Mouse (Mus musculus): ENCODE measurements at regions not wholly inside any gene's neighbourhood (a gene's known extent, or its start where the extent isn't known, plus 50 kb on each side); places are given as distances from the start of the nearest gene placed in this dataset.

DNA sequence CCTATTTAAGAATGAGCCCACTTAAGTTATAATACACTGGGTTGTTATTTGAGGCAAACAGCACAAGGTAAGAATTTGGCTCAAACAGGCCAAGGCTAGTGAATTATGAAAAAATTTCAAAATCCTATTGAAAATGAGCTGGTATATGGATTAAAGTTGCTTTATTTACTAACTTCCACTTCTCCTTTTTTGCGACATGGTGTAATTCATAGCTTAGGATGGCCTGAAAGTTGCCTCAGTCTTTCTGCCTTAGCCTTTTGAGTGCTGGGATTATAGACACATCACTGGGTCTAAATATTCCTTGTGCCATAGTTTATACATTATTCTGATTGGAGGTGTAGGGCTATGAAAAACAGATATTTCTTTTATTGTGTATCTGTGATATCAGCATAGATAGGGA lies 81.9 kb downstream of the Edem1 start:
- Histone ChIP-seq H3K27ac (no peak overlapping the region), H3K4me3 (ENCODE audit: low read length) (no peak overlapping the region), H3K9ac (replicated peaks; ENCODE audit: low read length) (no peak overlapping the region), H3K4me1 (ENCODE audit: insufficient read depth, low read length) (no peaks in the 10 kb centered on the region), H3K27me3 (ENCODE audit: insufficient read depth, low read length) (no peaks in the 10 kb centered on the region), H3K9me3 (ENCODE audit: low read length) (no peaks in the 10 kb centered on the region), H3K36me3 (ENCODE audit: insufficient read depth, low read length) (no peaks in the 10 kb centered on the region), H3K4me2 (ENCODE audit: low read depth, low read length) (no peak overlapping the region)
- TF ChIP-seq CTCF (IDR thresholded peaks at IDR 0.05; ENCODE audit: low read depth) = no peak
- 97% methylated on average over 1 of the region's 1 CpGs for WGBS
- DNase-seq (ENCODE audit: low spot score) = no peak
- ATAC-seq = no peak

DNA sequence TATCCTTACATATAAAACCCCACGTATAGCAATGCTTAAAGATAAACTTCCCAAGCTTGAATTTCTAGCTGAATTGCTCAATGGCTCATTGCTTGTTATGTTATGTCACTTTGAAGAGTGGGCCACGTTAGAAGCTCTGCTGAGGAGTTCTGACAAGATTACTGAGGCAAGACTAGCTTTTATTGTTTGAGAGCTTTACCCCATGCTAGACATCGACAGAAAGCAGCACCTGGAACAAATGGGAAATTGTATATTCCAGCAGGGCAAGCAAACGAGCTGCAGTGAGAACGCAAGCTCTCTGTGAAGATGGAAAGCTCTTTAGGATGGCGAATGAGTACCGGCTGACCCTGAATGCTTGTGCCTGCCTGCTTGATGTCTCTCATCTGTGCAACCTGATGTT lies 84.1 kb downstream of the Edem1 start:
- TF ChIP-seq CTCF (IDR thresholded peaks at IDR 0.05; ENCODE audit: low read depth) = no peak
- 50% methylated on average over 7 of the region's 7 CpGs for WGBS

GRCm38 (mm10) chr6:108919372-108919913 lies 91.0 kb downstream of the Edem1 start:
- Histone ChIP-seq H3K4me2 (ENCODE audit: low read depth, low read length) (no peak overlapping the region), H3K27ac (no peak overlapping the region), H3K4me1 (ENCODE audit: insufficient read depth, low read length) (no peaks in the 10 kb centered on the region), H3K36me3 (ENCODE audit: insufficient read depth, low read length) (no peaks in the 10 kb centered on the region), H3K27me3 (ENCODE audit: insufficient read depth, low read length) (no peaks in the 10 kb centered on the region), H3K4me3 (ENCODE audit: low read length) (no peak overlapping the region), H3K9me3 (ENCODE audit: low read length) (no peaks in the 10 kb centered on the region), H3K9ac (replicated peaks; ENCODE audit: low read length) (no peak overlapping the region)
- DNase-seq (ENCODE audit: low spot score) (no peak), ATAC-seq (no peak)
- TF ChIP-seq CTCF (IDR thresholded peaks at IDR 0.05; ENCODE audit: low read depth) = no peak
- 25% methylated on average over 2 of the region's 2 CpGs for WGBS

More for the DNA sequence above, 84.1 kb downstream of the Edem1 start:
- Histone ChIP-seq H3K4me1 (ENCODE audit: insufficient read depth, low read length) (no peaks in the 10 kb centered on the region), H3K27me3 (ENCODE audit: insufficient read depth, low read length) (no peaks in the 10 kb centered on the region), H3K9ac (replicated peaks; ENCODE audit: low read length) (no peak overlapping the region), H3K27ac (no peak overlapping the region), H3K4me2 (ENCODE audit: low read depth, low read length) (no peak overlapping the region), H3K9me3 (ENCODE audit: low read length) (no peaks in the 10 kb centered on the region), H3K4me3 (ENCODE audit: low read length) (no peak overlapping the region), H3K36me3 (ENCODE audit: insufficient read depth, low read length) (no peaks in the 10 kb centered on the region)
- DNase-seq (ENCODE audit: low spot score) (no peak), ATAC-seq (no peak)

- Histone ChIP-seq H3K9ac (replicated peaks; ENCODE audit: low read length) (no peak overlapping the region), H3K4me3 (ENCODE audit: low read length) (no peak overlapping the region), H3K27me3 (ENCODE audit: insufficient read depth, low read length) (no peaks in the 10 kb centered on the region), H3K36me3 (ENCODE audit: insufficient read depth, low read length) (no peaks in the 10 kb centered on the region), H3K27ac (no peak overlapping the region), H3K4me1 (ENCODE audit: insufficient read depth, low read length) (no peaks in the 10 kb centered on the region), H3K4me2 (ENCODE audit: low read depth, low read length) (no peak overlapping the region), H3K9me3 (ENCODE audit: low read length) (no peaks in the 10 kb centered on the region)
- WGBS = 93% methylated on average over 3 of the region's 3 CpGs
- DNase-seq (ENCODE audit: low spot score) = no peak
- no peak for TF ChIP-seq CTCF (IDR thresholded peaks at IDR 0.05; ENCODE audit: low read depth)
- ATAC-seq = no peak
Measured at GRCm38 (mm10) chr6:108921181-108921580, 92.7 kb downstream of the Edem1 start.

DNA sequence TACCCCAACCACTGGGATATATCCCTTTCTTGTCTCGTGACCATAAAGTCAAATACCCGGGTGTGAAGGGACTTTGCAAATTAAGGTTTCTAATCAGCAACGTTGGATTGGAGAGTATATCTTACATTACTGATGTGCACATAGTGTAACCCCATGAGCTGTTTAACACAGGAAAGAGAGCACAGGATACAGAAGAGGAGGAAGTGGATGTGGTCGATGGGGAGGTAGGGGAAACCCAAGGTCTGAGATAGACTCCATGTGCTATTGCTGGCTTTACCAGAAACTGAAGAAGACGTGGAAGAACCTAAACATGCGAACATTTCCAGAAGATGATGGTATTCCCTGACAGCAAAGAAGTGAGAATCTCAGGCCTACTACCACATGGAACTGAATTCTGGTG lies 94.1 kb downstream of the Edem1 start:
- no peak for ATAC-seq
- Histone ChIP-seq H3K9ac (replicated peaks; ENCODE audit: low read length) (no peak overlapping the region), H3K4me2 (ENCODE audit: low read depth, low read length) (no peak overlapping the region), H3K27me3 (ENCODE audit: insufficient read depth, low read length) (no peaks in the 10 kb centered on the region), H3K4me1 (ENCODE audit: insufficient read depth, low read length) (no peaks in the 10 kb centered on the region), H3K9me3 (ENCODE audit: low read length) (no peaks in the 10 kb centered on the region), H3K36me3 (ENCODE audit: insufficient read depth, low read length) (no peaks in the 10 kb centered on the region), H3K4me3 (ENCODE audit: low read length) (no peak overlapping the region), H3K27ac (no peak overlapping the region)
- TF ChIP-seq CTCF (IDR thresholded peaks at IDR 0.05; ENCODE audit: low read depth) = no peak
- DNase-seq (ENCODE audit: low spot score) = no peak
- WGBS = 87% methylated on average over 6 of the region's 6 CpGs

DNA sequence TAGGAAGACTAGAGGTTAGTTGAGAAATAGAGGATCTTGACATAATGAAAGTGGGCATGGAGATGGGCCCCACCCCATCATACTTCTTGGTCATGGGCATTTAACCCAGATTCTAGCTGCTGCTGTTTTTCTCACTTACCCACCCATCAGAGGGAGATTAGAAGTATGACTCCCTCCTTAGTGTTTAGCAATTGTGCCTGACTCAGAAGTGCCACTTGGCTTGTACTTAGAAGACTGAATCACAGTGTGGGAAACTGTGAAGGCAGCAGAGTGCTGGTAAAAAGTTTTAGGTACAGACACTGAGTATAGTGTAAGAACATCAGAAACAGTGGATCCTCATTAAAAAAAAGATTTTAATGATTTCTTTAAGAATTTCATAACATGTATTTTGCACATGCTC lies 100.5 kb downstream of the Edem1 start:
- no peak for ATAC-seq
- Histone ChIP-seq H3K9ac (replicated peaks; ENCODE audit: low read length) (no peak overlapping the region), H3K4me1 (ENCODE audit: insufficient read depth, low read length) (no peaks in the 10 kb centered on the region), H3K4me2 (ENCODE audit: low read depth, low read length) (no peak overlapping the region), H3K36me3 (ENCODE audit: insufficient read depth, low read length) (no peaks in the 10 kb centered on the region), H3K27ac (no peak overlapping the region), H3K27me3 (ENCODE audit: insufficient read depth, low read length) (no peaks in the 10 kb centered on the region), H3K4me3 (ENCODE audit: low read length) (no peak overlapping the region), H3K9me3 (ENCODE audit: low read length) (no peaks in the 10 kb centered on the region)
- no peak for TF ChIP-seq CTCF (IDR thresholded peaks at IDR 0.05; ENCODE audit: low read depth)
- DNase-seq (ENCODE audit: low spot score) = no peak

GRCm38 (mm10) chr6:108938646-108939045 lies 110.2 kb downstream of the Edem1 start:
- ATAC-seq (no peak), DNase-seq (ENCODE audit: low spot score) (no peak)
- no peak for TF ChIP-seq CTCF (IDR thresholded peaks at IDR 0.05; ENCODE audit: low read depth)
- no peaks in the 10 kb centered on the region for H3K4me1 ChIP-seq (ENCODE audit: insufficient read depth, low read length)
- H3K36me3 ChIP-seq (ENCODE audit: insufficient read depth, low read length) = no peaks in the 10 kb centered on the region
- H3K4me3 ChIP-seq (ENCODE audit: low read length) = no peak overlapping the region
- 89% methylated on average over 5 of the region's 5 CpGs for WGBS
- H3K4me2 ChIP-seq (ENCODE audit: low read depth, low read length) = no peak overlapping the region
- no peaks in the 10 kb centered on the region for H3K27me3 ChIP-seq (ENCODE audit: insufficient read depth, low read length)
- H3K9me3 ChIP-seq (ENCODE audit: low read length) = no peaks in the 10 kb centered on the region
- no peak overlapping the region for H3K9ac ChIP-seq (replicated peaks; ENCODE audit: low read length)
- H3K27ac ChIP-seq = no peak overlapping the region
